Mouse (Mus musculus) liver, embryonic 11.5 days (tissue): ENCODE measurements around the gene Wwox. TPM values are rescaled to one million over a fixed set of nuclear protein-coding genes. Genes with fewer than 3 reads are reported as not detected.
A peak's percentile ranks its signal among the peaks of the same experiment; 100 is the strongest.

Source experiments
- ATAC-seq: fragments of 200-750 bp; cut with Nextera tagmentation; replicated peaks from 2 replicates; pipeline ENCODE4 v1.8.0; 2017; ENCODE audit warnings: moderate number of reproducible peaks, mild to moderate bottlenecking, moderate TSS enrichment, moderate library complexity; ENCODE audit not compliant: low FRiP score
- DNase-seq: peaks from one replicate; pipeline ENCODE4 v3.0.0-alpha.2; 2017; ENCODE audit warnings: low spot score
- H3K27ac ChIP-seq: fragments of 300-500 bp; sonication (generic); 2 replicates; pipeline ENCODE4 v1.5.1; 2014; ENCODE audit warnings: mild to moderate bottlenecking, low read depth, low read length, control low read depth
- H3K27me3 ChIP-seq: fragments of 300-500 bp; sonication (generic); replicated peaks from 2 replicates; pipeline ENCODE4 v1.6.1; 2014; ENCODE audit warnings: low read length, mixed read lengths; ENCODE audit not compliant: control insufficient read depth, insufficient read depth
- H3K36me3 ChIP-seq: fragments of 300-500 bp; sonication (generic); 2 replicates; pipeline ENCODE4 v1.6.1; 2014; ENCODE audit warnings: mild to moderate bottlenecking, low read length, moderate library complexity, mixed read lengths; ENCODE audit not compliant: control insufficient read depth, insufficient read depth
- H3K4me1 ChIP-seq: fragments of 300-500 bp; sonication (generic); replicated peaks from 2 replicates; pipeline ENCODE4 v1.6.1; 2014; ENCODE audit warnings: low read length, mixed read lengths; ENCODE audit not compliant: control insufficient read depth, insufficient read depth
- H3K4me2 ChIP-seq: fragments of 300-500 bp; sonication (generic); 2 replicates; pipeline ENCODE4 v1.6.1; 2014; ENCODE audit warnings: mild to moderate bottlenecking, control low read depth, moderate library complexity
- H3K4me3 ChIP-seq: fragments of 300-500 bp; sonication (generic); 2 replicates; pipeline ENCODE4 v1.5.1; 2014; ENCODE audit warnings: low read depth, low read length, control low read depth
- H3K9ac ChIP-seq: fragments of 300-500 bp; sonication (generic); 2 replicates; pipeline ENCODE4 v1.6.1; 2014; ENCODE audit warnings: low read depth, low read length, control low read depth
- H3K9me3 ChIP-seq: fragments of 300-500 bp; sonication (generic); 2 replicates; pipeline ENCODE4 v1.6.1; 2016; ENCODE audit warnings: low read length, inconsistent platforms, mixed read lengths; ENCODE audit not compliant: control insufficient read depth
- WGBS: fragments of 180-500 bp; shearing (Covaris S2); extraction: QIAGEN DNeasy Blood & Tissue Kit; methylation state at CpG from one replicate; pipeline ENCODE4 v1.1.7; 2014; 5-methylcytosine and 5-hydroxymethylcytosine counted together
- polyA plus RNA-seq: library from polyadenylated mRNA; unstranded; fragments of >200 nt; fragmentation: Nextera tagmentation; extraction: Ambion mirVana; gene quantifications from 2 replicates; pipeline ENCODE4 v1.2.1, GENCODE M21; 2014

Gene Wwox
- polyA plus RNA-seq, 1 experiment from 2014 or later: 7.3 TPM

GRCm38 (mm10) chr8:114803113-114803512 lies 363.7 kb downstream of the Wwox start:
- Histone ChIP-seq H3K9me3 (no peaks in the 10 kb centered on the region), H3K27me3 (no peaks in the 10 kb centered on the region), H3K4me3 (no peak overlapping the region), H3K27ac (no peak overlapping the region), H3K9ac (no peak overlapping the region), H3K36me3 (no peaks in the 10 kb centered on the region), H3K4me2 (no peak overlapping the region), H3K4me1 (no peaks in the 10 kb centered on the region; the same call in 1 of the 2 replicates)
- WGBS: 57% methylated on average over 5 of the region's 5 CpGs
- peak; percentile 29; the same call in 1 of the 2 replicates for ATAC-seq
- DNase-seq: no peak

GRCm38 (mm10) chr8:114806826-114807420 lies 367.5 kb downstream of the Wwox start:
- no peaks in the 10 kb centered on the region for H3K27me3 ChIP-seq
- no peak overlapping the region for H3K27ac ChIP-seq
- H3K9me3 ChIP-seq: no peaks in the 10 kb centered on the region
- H3K4me3 ChIP-seq: no peak overlapping the region
- no peak overlapping the region for H3K4me2 ChIP-seq
- H3K4me1 ChIP-seq: no peaks in the 10 kb centered on the region; the same call in 1 of the 2 replicates
- ATAC-seq (no peak), DNase-seq (no peak)
- WGBS: 92% methylated on average over 9 of the region's 9 CpGs
- no peaks in the 10 kb centered on the region for H3K36me3 ChIP-seq
- no peak overlapping the region for H3K9ac ChIP-seq

GRCm38 (mm10) chr8:114807676-114808426 lies 368.4 kb downstream of the Wwox start:
- no peak for ATAC-seq
- Histone ChIP-seq H3K4me1 (no peaks in the 10 kb centered on the region), H3K9ac (no peak overlapping the region), H3K36me3 (no peaks in the 10 kb centered on the region), H3K9me3 (no peaks in the 10 kb centered on the region), H3K27ac (no peak overlapping the region), H3K27me3 (no peaks in the 10 kb centered on the region), H3K4me3 (no peak overlapping the region), H3K4me2 (no peak overlapping the region)
- WGBS: 86% methylated on average over 22 of the region's 22 CpGs
- DNase-seq: no peak

GRCm38 (mm10) chr8:114810470-114810869 lies 371.0 kb downstream of the Wwox start:
- Histone ChIP-seq H3K4me1 (no peaks in the 10 kb centered on the region), H3K9me3 (no peaks in the 10 kb centered on the region), H3K4me3 (no peak overlapping the region), H3K27ac (no peak overlapping the region), H3K9ac (no peak overlapping the region), H3K27me3 (no peaks in the 10 kb centered on the region), H3K36me3 (no peaks in the 10 kb centered on the region), H3K4me2 (no peak overlapping the region)
- ATAC-seq: no peak
- DNase-seq: no peak
- 70% methylated on average over 5 of the region's 5 CpGs for WGBS

- H3K36me3 ChIP-seq: no peaks in the 10 kb centered on the region
- no peak overlapping the region for H3K4me2 ChIP-seq
- ATAC-seq (no peak), DNase-seq (no peak)
- 85% methylated on average over 10 of the region's 10 CpGs for WGBS
- no peaks in the 10 kb centered on the region for H3K27me3 ChIP-seq
- H3K4me3 ChIP-seq: no peak overlapping the region
- H3K9me3 ChIP-seq: no peaks in the 10 kb centered on the region
- no peak overlapping the region for H3K27ac ChIP-seq
- no peaks in the 10 kb centered on the region for H3K4me1 ChIP-seq
- H3K9ac ChIP-seq: no peak overlapping the region
These were observed 374.4 kb downstream of the Wwox start for GRCm38 (mm10) chr8:114813830-114814229.

GRCm38 (mm10) chr8:114814769-114815736 lies 375.6 kb downstream of the Wwox start:
- WGBS: 36% methylated on average over 10 of the region's 10 CpGs
- peak; percentile 24; the same call in 1 of the 2 replicates for ATAC-seq

GRCm38 (mm10) chr8:114816343-114816742 lies 376.9 kb downstream of the Wwox start:
- Histone ChIP-seq H3K9me3 (no peaks in the 10 kb centered on the region), H3K27ac (no peak overlapping the region), H3K4me2 (no peak overlapping the region), H3K9ac (no peak overlapping the region), H3K27me3 (no peaks in the 10 kb centered on the region), H3K4me1 (no peaks in the 10 kb centered on the region), H3K4me3 (no peak overlapping the region), H3K36me3 (no peaks in the 10 kb centered on the region)
- DNase-seq (no peak), ATAC-seq (no peak)
- WGBS: 72% methylated on average over 12 of the region's 12 CpGs

More at GRCm38 (mm10) chr8:114814769-114815736, 375.6 kb downstream of the Wwox start:
- H3K9me3 ChIP-seq: no peaks in the 10 kb centered on the region
- H3K27ac ChIP-seq: peak overlapping the region; percentile 32; the same call in 1 of the 2 replicates
- no peaks in the 10 kb centered on the region for H3K36me3 ChIP-seq
- H3K4me2 ChIP-seq: no peak overlapping the region
- no peaks in the 10 kb centered on the region for H3K27me3 ChIP-seq
- H3K9ac ChIP-seq: no peak overlapping the region
- H3K4me3 ChIP-seq: no peak overlapping the region
- H3K4me1 ChIP-seq: no peaks in the 10 kb centered on the region
- no peak for DNase-seq

- H3K27ac ChIP-seq: no peak overlapping the region
These were observed 377.5 kb downstream of the Wwox start for GRCm38 (mm10) chr8:114816949-114817348.

More at GRCm38 (mm10) chr8:114816949-114817348, 377.5 kb downstream of the Wwox start:
- DNase-seq (no peak), ATAC-seq (no peak)
- H3K9ac ChIP-seq: no peak overlapping the region
- WGBS: 73% methylated on average over 4 of the region's 4 CpGs
- H3K36me3 ChIP-seq: no peaks in the 10 kb centered on the region
- no peak overlapping the region for H3K4me3 ChIP-seq
- H3K4me1 ChIP-seq: no peaks in the 10 kb centered on the region
- H3K4me2 ChIP-seq: no peak overlapping the region
- H3K9me3 ChIP-seq: no peaks in the 10 kb centered on the region
- H3K27me3 ChIP-seq: no peaks in the 10 kb centered on the region
